In the genomic region with DNA sequence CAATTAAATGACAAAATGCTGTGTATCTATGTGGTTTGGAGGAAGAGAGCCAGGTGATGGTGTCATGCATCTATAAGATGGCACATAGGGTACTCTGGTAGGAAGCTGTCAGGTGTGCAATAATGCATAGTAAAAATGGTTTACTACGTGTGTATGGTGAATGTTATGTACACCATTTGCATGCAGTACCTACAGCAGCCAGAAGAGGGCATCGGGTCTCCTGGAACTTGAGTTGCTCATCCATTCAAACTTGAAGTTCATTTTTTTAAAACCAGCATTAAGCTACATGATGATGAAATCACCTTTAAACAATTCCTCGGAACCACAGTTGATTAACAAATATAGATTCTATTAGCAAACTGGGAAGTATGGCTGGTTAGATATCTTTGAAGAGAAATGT, we compare ENCODE assay signal across 16 mouse cellular contexts. TPM values are rescaled to one million over a fixed set of nuclear protein-coding genes. Genes with fewer than 3 reads are reported as not detected.
DNase-seq lines count a peak whose midpoint lies in the region; ATAC-seq and TF ChIP-seq lines count a peak whose summit lies in the region.
"Had no signal": no experiment of that assay in that cellular context is flagged by ENCODE, and none has a peak within 500 bp of the region (broad histone marks: within the 10 kb centered on the region; RNA-seq: fewer than 3 reads in every experiment).

No protein-coding gene starts in this region.

- no peak overlapping the region for H3K9ac ChIP-seq in heart, embryonic 11.5 days (ENCODE audit: low read depth, low read length)
- no peak overlapping the region for H3K9ac ChIP-seq in lung, postnatal 0 days (replicated peaks; ENCODE audit: low read depth)
- H3K9ac ChIP-seq: embryonic facial prominence, embryonic 15.5 days; forebrain, embryonic 15.5 days; kidney, embryonic 15.5 days; limb, embryonic 15.5 days had no signal

- TF ChIP-seq EP300 in lung, postnatal 0 days (IDR thresholded peaks at IDR 0.05), result no peak

- no peaks in the 10 kb centered on the region for H3K9me3 ChIP-seq in heart, embryonic 11.5 days (replicated peaks; ENCODE audit: control insufficient read depth, low read length)
- no peaks in the 10 kb centered on the region for H3K9me3 ChIP-seq in lung, postnatal 0 days (ENCODE audit: low read length)
- H3K9me3 ChIP-seq in megakaryocyte, embryonic 14.5 days, result peaks cover 16% of the 10 kb centered on the region
- H3K9me3 ChIP-seq in embryonic facial prominence, embryonic 10.5 days, result peaks cover 4% of the 10 kb centered on the region; the same call in 1 of the 2 replicates
- H3K9me3 ChIP-seq: forebrain, embryonic 15.5 days; kidney, embryonic 15.5 days; limb, embryonic 15.5 days had no signal

- peaks cover 12% of the 10 kb centered on the region for H3K27me3 ChIP-seq in heart, embryonic 11.5 days (ENCODE audit: control insufficient read depth, insufficient read depth, low read length)
- H3K27me3 ChIP-seq in lung, postnatal 0 days (replicated peaks; ENCODE audit: insufficient read depth, low read length), result no peaks in the 10 kb centered on the region
- H3K27me3 ChIP-seq in megakaryocyte, embryonic 14.5 days (replicated peaks), result peaks cover 3% of the 10 kb centered on the region
- H3K27me3 ChIP-seq in embryonic facial prominence, embryonic 10.5 days (replicated peaks; ENCODE audit: low read depth, poor library complexity, severe bottlenecking), result peaks cover 34% of the 10 kb centered on the region
- H3K27me3 ChIP-seq: embryonic facial prominence, embryonic 15.5 days had no signal

- H3K4me2 ChIP-seq in heart, embryonic 11.5 days, result no peak overlapping the region
- H3K4me2 ChIP-seq in lung, postnatal 0 days (replicated peaks; ENCODE audit: low read depth, low read length), result no peak overlapping the region
- H3K4me2 ChIP-seq: embryonic facial prominence, embryonic 15.5 days; forebrain, embryonic 15.5 days; kidney, embryonic 15.5 days; limb, embryonic 15.5 days had no signal

- H3K27ac ChIP-seq in heart, embryonic 11.5 days (ENCODE audit: low read depth, low read length), result no peak overlapping the region
- no peak overlapping the region for H3K27ac ChIP-seq in lung, postnatal 0 days (ENCODE audit: low read length)
- H3K27ac ChIP-seq in embryonic facial prominence, embryonic 10.5 days (replicated peaks), result no peak overlapping the region
- H3K27ac ChIP-seq: embryonic facial prominence, embryonic 15.5 days; forebrain, embryonic 15.5 days; kidney, embryonic 15.5 days; limb, embryonic 15.5 days; macrophage had no signal

- no peaks in the 10 kb centered on the region for H3K36me3 ChIP-seq in heart, embryonic 11.5 days (ENCODE audit: control insufficient read depth, insufficient read depth, low read length)
- H3K36me3 ChIP-seq in lung, postnatal 0 days (ENCODE audit: insufficient read depth, low read length), result no peaks in the 10 kb centered on the region
- peaks cover 3% of the 10 kb centered on the region for H3K36me3 ChIP-seq in megakaryocyte, embryonic 14.5 days (replicated peaks; ENCODE audit: low read length)
- no peaks in the 10 kb centered on the region for H3K36me3 ChIP-seq in embryonic facial prominence, embryonic 10.5 days (replicated peaks)
- H3K36me3 ChIP-seq: embryonic facial prominence, embryonic 15.5 days; forebrain, embryonic 15.5 days; kidney, embryonic 15.5 days; limb, embryonic 15.5 days had no signal

- 88% methylated on average over 3 of the region's 3 CpGs for WGBS in heart, embryonic 11.5 days (ENCODE audit: insufficient replicate concordance)
- 92% methylated on average over 3 of the region's 3 CpGs for WGBS in lung, postnatal 0 days
- 94% methylated on average over 3 of the region's 3 CpGs for WGBS in embryonic facial prominence, embryonic 10.5 days

- peak; percentile 44 for TF ChIP-seq CTCF in lung, postnatal 0 days (IDR thresholded peaks at IDR 0.05)

- ATAC-seq in heart, embryonic 11.5 days (replicated peaks; ENCODE audit: insufficient number of reproducible peaks, low FRiP score, low TSS enrichment), result no peak
- no peak for ATAC-seq in lung, postnatal 0 days
- ATAC-seq: forebrain, embryonic 15.5 days had no signal

- peak; percentile 52 for DNase-seq in heart, adult 11 months
- DNase-seq in lung, postnatal 0 days (ENCODE audit: low spot score), result no peak
- no peak for DNase-seq in lung, postnatal 14 days
- DNase-seq in NIH3T3 (ENCODE audit: low read depth), result peak; percentile 46
- DNase-seq in embryonic facial prominence, embryonic 10.5 days (ENCODE audit: low spot score), result no peak
- DNase-seq in frontal cortex, postnatal 14 days (ENCODE audit: low spot score in 2 of 2), result no peak
- DNase-seq: cerebellum, postnatal 36 days; gastrocnemius, postnatal 25 days; heart, postnatal 14 days had no signal

- H3K4me3 ChIP-seq in heart, embryonic 11.5 days (ENCODE audit: low read depth, low read length), result no peak overlapping the region
- H3K4me3 ChIP-seq in lung, postnatal 0 days (ENCODE audit: low read depth, low read length), result no peak overlapping the region
- peak overlapping the region; percentile 57 for H3K4me3 ChIP-seq in megakaryocyte, embryonic 14.5 days (replicated peaks)
- H3K4me3 ChIP-seq in embryonic facial prominence, embryonic 10.5 days, result no peak overlapping the region
- H3K4me3 ChIP-seq: embryonic facial prominence, embryonic 15.5 days; forebrain, embryonic 15.5 days; kidney, embryonic 15.5 days; limb, embryonic 15.5 days had no signal

- no peaks in the 10 kb centered on the region for H3K4me1 ChIP-seq in heart, embryonic 11.5 days (ENCODE audit: control insufficient read depth, insufficient read depth, low read length)
- no peaks in the 10 kb centered on the region for H3K4me1 ChIP-seq in lung, postnatal 0 days (ENCODE audit: insufficient read depth, low read depth, low read length)
- H3K4me1 ChIP-seq in megakaryocyte, embryonic 14.5 days, result no peaks in the 10 kb centered on the region
- peaks cover 16% of the 10 kb centered on the region for H3K4me1 ChIP-seq in embryonic facial prominence, embryonic 10.5 days
- H3K4me1 ChIP-seq: embryonic facial prominence, embryonic 15.5 days; limb, embryonic 15.5 days had no signal

RNA-seq across cellular contexts. Expression of gene Alpk1, which starts 38.9 kb away (rescaled TPM):
- 0.72 and 1.2 TPM in 2 replicates for polyA plus RNA-seq in heart, embryonic 11.5 days (2014; fragmentation: Nextera tagmentation; extraction: Ambion mirVana)
- 0.76 and 0.82 TPM in 2 replicates for polyA plus RNA-seq in lung, postnatal 0 days (2015; fragmentation: Nextera tagmentation; extraction: Ambion mirVana)
- 0.25 TPM in 1 of 2 replicates, not detected in the other for polyA plus RNA-seq in megakaryocyte, embryonic 14.5 days (2012; ENCODE audit: insufficient read depth, low replicate concordance)
- 0.60 and 0.83 TPM in 2 replicates for polyA plus RNA-seq in embryonic facial prominence, embryonic 10.5 days (2016; fragmentation: Nextera tagmentation; extraction: Ambion mirVana)

RNA-seq across cellular contexts. Expression of gene Tifa, which starts 48.1 kb away (rescaled TPM):
- polyA plus RNA-seq in heart, embryonic 11.5 days (2014; fragmentation: Nextera tagmentation; extraction: Ambion mirVana), result 3.3 and 3.4 TPM in 2 replicates
- 6.3 and 7.1 TPM in 2 replicates for polyA plus RNA-seq in lung, postnatal 0 days (2015; fragmentation: Nextera tagmentation; extraction: Ambion mirVana)
- 131 and 222 TPM in 2 replicates for polyA plus RNA-seq in megakaryocyte, embryonic 14.5 days (2012; ENCODE audit: insufficient read depth, low replicate concordance)
- 1.6 and 1.9 TPM in 2 replicates for polyA plus RNA-seq in embryonic facial prominence, embryonic 10.5 days (2016; fragmentation: Nextera tagmentation; extraction: Ambion mirVana)

Comparison
In these comparisons a context has a peak if more than half of its experiments do, and no peak if none do; other contexts are left out.
1. DNase-seq: peak in heart, adult 11 months (single experiment) and NIH3T3 (single experiment); none in lung, postnatal 0 days (single experiment), lung, postnatal 14 days (single experiment), embryonic facial prominence, embryonic 10.5 days (single experiment) and frontal cortex, postnatal 14 days (0 of 2).
2. RNA of gene Tifa, which starts 48.1 kb away (polyA plus RNA-seq): 131 to 222 TPM in megakaryocyte, embryonic 14.5 days; 6.3 to 7.1 TPM in lung, postnatal 0 days, 3.3 to 3.4 TPM in heart, embryonic 11.5 days and 1.6 to 1.9 TPM in embryonic facial prominence, embryonic 10.5 days; every median in the first group is over 10 times any median in the second.